Mouse (Mus musculus) CH12.LX (cell line): ENCODE data around the gene Slc4a8. TPM values are rescaled to one million over a fixed set of nuclear protein-coding genes. Genes with fewer than 3 reads are reported as not detected.
"Not testable (repeated sequence)": the region's sequence is repeated elsewhere in the genome, so short reads cannot be mapped to it uniquely, and the experiment has no call there.

ENCODE experiments used
- DNase-seq: peaks from one replicate; pipeline ENCODE4 v3.0.0-alpha.2; 2013; ENCODE audit errors: extremely low read depth
- H3K27ac ChIP-seq: 2 replicates; pipeline ENCODE4 v1.5.1; 2012; ENCODE audit warnings: low read depth, mild to moderate bottlenecking, control low read depth, moderate library complexity; ENCODE audit not compliant: insufficient read depth
- H3K27me3 ChIP-seq: replicated peaks from 2 replicates; pipeline ENCODE3; 2012; ENCODE audit warnings: inconsistent platforms
- H3K36me3 ChIP-seq, 2 experiments: replicated peaks in 1 of 2; 2 replicates each; pipeline versions ENCODE3 to v1.6.1; 2012; ENCODE audit warnings: inconsistent platforms in 1 of 2, low read length in 1 of 2, mild to moderate bottlenecking in 1 of 2, mixed read lengths in 1 of 2, moderate library complexity in 1 of 2; ENCODE audit not compliant: control insufficient read depth in 1 of 2, insufficient read depth in 1 of 2
- H3K4me1 ChIP-seq, 2 experiments: 2 replicates each; pipeline ENCODE4 v1.6.1; 2012; ENCODE audit warnings: inconsistent platforms in 1 of 2, moderate library complexity in 1 of 2; ENCODE audit not compliant: insufficient read depth in 2 of 2, control insufficient read depth in 1 of 2
- H3K4me2 ChIP-seq: 2 replicates; pipeline ENCODE4 v1.6.1; 2012; ENCODE audit warnings: low read depth, mild to moderate bottlenecking, control low read depth; ENCODE audit not compliant: poor library complexity, insufficient read depth, severe bottlenecking
- H3K4me3 ChIP-seq, 3 experiments: fragments of 150-350 bp in 1 of 3; sonication (generic) in 1 of 3; replicated peaks in 1 of 3; 2 replicates each; pipeline versions ENCODE3 to v1.5.1; 2011 to 2012; ENCODE audit warnings: low read depth in 2 of 3, low read length in 2 of 3, mild to moderate bottlenecking in 2 of 3, moderate library complexity in 2 of 3, control low read depth in 1 of 3, improper control_type of control experiment in 1 of 3, inconsistent platforms in 1 of 3, mixed read lengths in 1 of 3; ENCODE audit not compliant: poor library complexity in 1 of 3
- H3K79me2 ChIP-seq: replicated peaks from 2 replicates; pipeline ENCODE4 v1.6.1; 2012; ENCODE audit warnings: mild to moderate bottlenecking, moderate library complexity; ENCODE audit not compliant: control insufficient read depth, poor library complexity, insufficient read depth, severe bottlenecking; ENCODE audit errors: extremely low read depth
- H3K9ac ChIP-seq: 2 replicates; pipeline ENCODE4 v1.6.1; 2012; ENCODE audit warnings: low read depth, mild to moderate bottlenecking, control low read depth, moderate library complexity; ENCODE audit not compliant: insufficient read depth
- H3K9me3 ChIP-seq: replicated peaks from 2 replicates; pipeline ENCODE3; 2012; ENCODE audit warnings: low read length, inconsistent platforms, mixed read lengths
- CHD2 ChIP-seq: IDR thresholded peaks from 2 replicates; pipeline ENCODE4 v1.6.1; 2011; ENCODE audit warnings: low read length, improper control_type of control experiment
- CTCF ChIP-seq, 2 experiments: IDR thresholded peaks in 1 of 2; conservative IDR thresholded peaks in 1 of 2; 2 replicates each; pipeline ENCODE4 v1.5.1; 2011 to 2012; ENCODE audit warnings: low read depth in 2 of 2, low read length in 2 of 2, improper control_type of control experiment in 1 of 2, inconsistent platforms in 1 of 2, mild to moderate bottlenecking in 1 of 2, moderate library complexity in 1 of 2
- ELF1 ChIP-seq: IDR thresholded peaks from 2 replicates; pipeline ENCODE4 v1.6.1; 2014; ENCODE audit warnings: low read depth, mild to moderate bottlenecking, inconsistent platforms, low read length, improper control_type of control experiment
- HCFC1 ChIP-seq: IDR thresholded peaks from 2 replicates; pipeline ENCODE4 v1.6.1; 2012; ENCODE audit warnings: low read depth, mild to moderate bottlenecking, inconsistent platforms, low read length, improper control_type of control experiment
- KAT2A ChIP-seq: IDR thresholded peaks from 2 replicates; pipeline ENCODE4 v1.6.1; 2012; ENCODE audit warnings: low read length, improper control_type of control experiment, inconsistent platforms; ENCODE audit not compliant: insufficient replicate concordance
- MEF2A ChIP-seq: IDR thresholded peaks from 2 replicates; pipeline ENCODE4 v1.6.1; 2014; ENCODE audit warnings: low read depth, mild to moderate bottlenecking, inconsistent platforms, low read length, improper control_type of control experiment, borderline replicate concordance
- RAD21 ChIP-seq: IDR thresholded peaks from 2 replicates; pipeline ENCODE4 v1.6.1; 2011; ENCODE audit warnings: low read depth, mild to moderate bottlenecking, low read length, improper control_type of control experiment, moderate library complexity
- SMC3 ChIP-seq: IDR thresholded peaks from 2 replicates; pipeline ENCODE4 v1.6.1; 2011; ENCODE audit warnings: low read depth, low read length, improper control_type of control experiment
- TCF12 ChIP-seq: IDR thresholded peaks from 2 replicates; pipeline ENCODE4 v1.6.1; 2014; ENCODE audit warnings: low read depth, mild to moderate bottlenecking, inconsistent platforms, low read length, improper control_type of control experiment
- dilution Hi-C: fragments of 300-500 bp; cut with MboI; formaldehyde crosslinking; loops from 2 replicates; pipeline ENCODE4 v1.14.3; 2020; ENCODE audit warnings: low sequenced_read_pairs; ENCODE audit not compliant: extremely low pct_unique_long_range_greater_than_20kb, extremely low pct_ligation_motif_present
- in situ Hi-C: fragments of 300-500 bp; cut with MboI; formaldehyde crosslinking; loops from 3 replicates; pipeline ENCODE4 v1.14.3; 2019; ENCODE audit warnings: low sequenced_read_pairs, low pct_ligation_motif_present, low pct_unique_long_range_greater_than_20kb, mixed read lengths
- polyA plus RNA-seq: library from polyadenylated mRNA; unstranded; fragments of >175 nt; gene quantifications from 2 replicates; pipeline ENCODE4 v1.2.1, GENCODE M21; 2012; ENCODE audit warnings: low read depth; ENCODE audit not compliant: insufficient read length
- total RNA-seq, 2 experiments: library from RNA; depleted of rRNA; stranded (reverse); fragments of 300-350 nt in 1 of 2; fragments of >200 nt in 1 of 2; gene quantifications; 2 replicates each; pipeline ENCODE4 v1.2.3; 2012 to 2014

The Slc4a8 gene
- total and polyA plus RNA-seq, 3 experiments: 4.7 to 9.6 (median 5.1) TPM

- peaks cover 0 to 7% of the 10 kb centered on the region in 2 experiments for H3K36me3 ChIP-seq
- H3K9ac ChIP-seq: no peak overlapping the region
- DNase-seq: no peak
- dilution Hi-C loops (no loop called here), in situ Hi-C loops (no loop called here)
- H3K4me2 ChIP-seq: no peak overlapping the region
- TF ChIP-seq HCFC1 (no peak), ELF1 (no peak), MEF2A (no peak), KAT2A (no peak)
- H3K27me3 ChIP-seq: no peaks in the 10 kb centered on the region
- H3K79me2 ChIP-seq: no peaks in the 10 kb centered on the region
- peaks cover 9 to 22% of the 10 kb centered on the region in 2 experiments for H3K4me1 ChIP-seq
- no peak overlapping the region for H3K4me3 ChIP-seq
- H3K9me3 ChIP-seq: peaks cover 5% of the 10 kb centered on the region
- no peak overlapping the region for H3K27ac ChIP-seq
These were observed 8.8 kb downstream of the Slc4a8 start for GRCm38 (mm10) chr15:100770338-100770737.

- no peak overlapping the region for H3K4me3 ChIP-seq
- dilution Hi-C loops (no loop called here), in situ Hi-C loops (no loop called here)
- H3K9me3 ChIP-seq: peaks cover 5% of the 10 kb centered on the region
- H3K79me2 ChIP-seq: no peaks in the 10 kb centered on the region
- no peak overlapping the region for H3K4me2 ChIP-seq
- H3K9ac ChIP-seq: no peak overlapping the region
- DNase-seq: no peak
- H3K4me1 ChIP-seq: peaks cover 8 to 37% of the 10 kb centered on the region in 2 experiments
- no peak for TF ChIP-seq TCF12
- TF ChIP-seq CTCF (conservative IDR thresholded peaks at IDR 0.05 in 1 of 2, IDR thresholded peaks at IDR 0.05 in 1 of 2; ENCODE audit: low read depth in 2 of 2, low read length in 2 of 2): peak in 1 of 2 experiments; percentile 50; a peak in 2 of 4 replicates
- peak; percentile 15 for TF ChIP-seq RAD21
- peak; percentile 18; the same call in 1 of the 2 replicates for TF ChIP-seq SMC3
- no peak for TF ChIP-seq CHD2
- H3K27ac ChIP-seq: no peak overlapping the region
- H3K27me3 ChIP-seq: no peaks in the 10 kb centered on the region
- peaks cover 0 to 7% of the 10 kb centered on the region in 2 experiments for H3K36me3 ChIP-seq
These were observed 11.1 kb downstream of the Slc4a8 start for GRCm38 (mm10) chr15:100772685-100773084.

- 0 out of 4 replicates have a peak, but pooled peaks of 1 of the 2 experiments have one; percentile 8 for TF ChIP-seq CTCF (conservative IDR thresholded peaks at IDR 0.05 in 1 of 2, IDR thresholded peaks at IDR 0.05 in 1 of 2; ENCODE audit: low read depth in 2 of 2, low read length in 2 of 2)
- H3K79me2 ChIP-seq, H3K4me3 ChIP-seq, in situ Hi-C loops, H3K27ac ChIP-seq, H3K36me3 ChIP-seq, H3K4me2 ChIP-seq, H3K9me3 ChIP-seq, DNase-seq, H3K27me3 ChIP-seq, dilution Hi-C loops, H3K9ac ChIP-seq: not testable (repeated sequence)
- H3K4me1 ChIP-seq: peaks cover 8 to 38% of the 10 kb centered on the region in 2 experiments
These were observed 12.3 kb downstream of the Slc4a8 start for GRCm38 (mm10) chr15:100773859-100774258.
